Mouse (Mus musculus) heart, embryonic 16.5 days (tissue): ENCODE measurements around the gene Arid3c. TPM values are rescaled to one million over a fixed set of nuclear protein-coding genes. Genes with fewer than 3 reads are reported as not detected.
A peak's percentile ranks its signal among the peaks of the same experiment; 100 is the strongest.

ENCODE experiments used
- ATAC-seq: fragments of 200-750 bp; cut with Nextera tagmentation; replicated peaks from 2 replicates; pipeline ENCODE4 v1.8.0; 2017; ENCODE audit warnings: moderate number of reproducible peaks; ENCODE audit not compliant: insufficient read depth, low FRiP score; ENCODE audit errors: extremely low read depth
- H3K27ac ChIP-seq: fragments of 300-500 bp; sonication (generic); 2 replicates; pipeline ENCODE4 v1.5.1; 2014; ENCODE audit warnings: mild to moderate bottlenecking, low read length, control low read depth, moderate library complexity
- H3K27me3 ChIP-seq: fragments of 300-500 bp; sonication (generic); 2 replicates; pipeline ENCODE4 v1.6.1; 2014; ENCODE audit warnings: low read length, mixed read lengths; ENCODE audit not compliant: control insufficient read depth, insufficient read depth
- H3K36me3 ChIP-seq: fragments of 300-500 bp; sonication (generic); 2 replicates; pipeline ENCODE4 v1.6.1; 2014; ENCODE audit not compliant: control insufficient read depth, insufficient read depth
- H3K4me1 ChIP-seq: fragments of 300-500 bp; sonication (generic); 2 replicates; pipeline ENCODE4 v1.6.1; 2014; ENCODE audit warnings: low read length, mixed read lengths; ENCODE audit not compliant: control insufficient read depth, insufficient read depth
- H3K4me2 ChIP-seq: fragments of 300-500 bp; sonication (generic); 2 replicates; pipeline ENCODE4 v1.6.1; 2014; ENCODE audit warnings: low read depth, mild to moderate bottlenecking, control low read depth, low read length
- H3K4me3 ChIP-seq: fragments of 300-500 bp; sonication (generic); 2 replicates; pipeline ENCODE4 v1.5.1; 2014; ENCODE audit warnings: mild to moderate bottlenecking, control low read depth, low read length
- H3K9ac ChIP-seq: fragments of 300-500 bp; sonication (generic); 2 replicates; pipeline ENCODE4 v1.6.1; 2014; ENCODE audit warnings: low read length, control low read depth
- H3K9me3 ChIP-seq: fragments of 300-500 bp; sonication (generic); replicated peaks from 2 replicates; pipeline ENCODE4 v1.6.1; 2016; ENCODE audit warnings: low read length; ENCODE audit not compliant: control insufficient read depth
- WGBS: fragments of 180-500 bp; shearing (Covaris S2); extraction: QIAGEN DNeasy Blood & Tissue Kit; methylation state at CpG from one replicate; pipeline ENCODE4 v1.1.7; 2014; 5-methylcytosine and 5-hydroxymethylcytosine counted together
- polyA plus RNA-seq: library from polyadenylated mRNA; unstranded; fragments of >200 nt; fragmentation: Nextera tagmentation; extraction: Ambion mirVana; gene quantifications from 2 replicates; pipeline ENCODE4 v1.2.1, GENCODE M21; 2015

The Arid3c gene
- polyA plus RNA-seq, 1 experiment from 2014 or later = not detected

- Histone ChIP-seq H3K9me3 (no peaks in the 10 kb centered on the region), H3K9ac (peak overlapping the region; percentile 26; the same call in 1 of the 2 replicates), H3K4me3 (no peak overlapping the region), H3K27ac (no peak overlapping the region), H3K27me3 (peaks cover 4% of the 10 kb centered on the region), H3K36me3 (no peaks in the 10 kb centered on the region), H3K4me2 (no peak overlapping the region), H3K4me1 (peaks cover 27% of the 10 kb centered on the region)
- no peak for ATAC-seq
- 44% methylated on average over 1 of the region's 2 CpGs for WGBS
Observed at GRCm38 (mm10) chr4:41679291-41679690, 51.7 kb downstream of the Arid3c start.

GRCm38 (mm10) chr4:41678863-41679262 lies 52.1 kb downstream of the Arid3c start:
- H3K9me3 ChIP-seq = no peaks in the 10 kb centered on the region
- H3K36me3 ChIP-seq = no peaks in the 10 kb centered on the region
- H3K4me1 ChIP-seq = peaks cover 27% of the 10 kb centered on the region
- H3K4me3 ChIP-seq = no peak overlapping the region
- 44% methylated on average over 6 of the region's 6 CpGs for WGBS
- H3K9ac ChIP-seq = 0 out of 2 replicates have a peak overlapping the region, but pooled peaks have one; percentile 26
- no peak overlapping the region for H3K4me2 ChIP-seq
- H3K27me3 ChIP-seq = peaks cover 6% of the 10 kb centered on the region
- no peak for ATAC-seq
- no peak overlapping the region for H3K27ac ChIP-seq

- Histone ChIP-seq H3K27ac (no peak overlapping the region), H3K9ac (no peak overlapping the region), H3K9me3 (no peaks in the 10 kb centered on the region), H3K4me3 (no peak overlapping the region), H3K36me3 (no peaks in the 10 kb centered on the region), H3K4me1 (peaks cover 26% of the 10 kb centered on the region), H3K27me3 (peaks cover 8% of the 10 kb centered on the region), H3K4me2 (0 out of 2 replicates have a peak overlapping the region, but pooled peaks have one; percentile 5)
- 41% methylated on average over 13 of the region's 13 CpGs for WGBS
- ATAC-seq = peak; percentile 61
Observed at GRCm38 (mm10) chr4:41677006-41677629, 53.8 kb downstream of the Arid3c start.

GRCm38 (mm10) chr4:41676248-41677005 lies 54.5 kb downstream of the Arid3c start:
- Histone ChIP-seq H3K27me3 (peaks cover 11% of the 10 kb centered on the region; the same call in 1 of the 2 replicates), H3K36me3 (no peaks in the 10 kb centered on the region), H3K4me2 (peak overlapping the region; percentile 6; the same call in 1 of the 2 replicates), H3K27ac (peak overlapping the region; percentile 28), H3K4me1 (peaks cover 26% of the 10 kb centered on the region), H3K9me3 (no peaks in the 10 kb centered on the region), H3K4me3 (no peak overlapping the region), H3K9ac (peak overlapping the region; percentile 47; the same call in 1 of the 2 replicates)
- ATAC-seq = no peak
- WGBS = 36% methylated on average over 17 of the region's 17 CpGs

Other genes starting within 250 kb of the Arid3c start
- 3.2 and 3.4 TPM in 2 replicates for gene AI464131, start 228.1 kb downstream of the Arid3c start, polyA plus RNA-seq
- gene 1110017D15Rik, start 213.8 kb downstream of the Arid3c start, polyA plus RNA-seq = 1.1 and 1.2 TPM in 2 replicates
- gene Fam219a, start 161.6 kb downstream of the Arid3c start, polyA plus RNA-seq = 1.5 and 2.4 TPM in 2 replicates
- gene Dnaic1, start 161.4 kb downstream of the Arid3c start, polyA plus RNA-seq = 2.6 and 3.6 TPM in 2 replicates
- gene Enho, start 90.8 kb downstream of the Arid3c start, polyA plus RNA-seq = 4.7 and 5.6 TPM in 2 replicates
- gene Cntfr, start 34.1 kb downstream of the Arid3c start, polyA plus RNA-seq = 1.5 and 2.0 TPM in 2 replicates
- 134 and 142 TPM in 2 replicates for gene Il11ra1, start 31.2 kb downstream of the Arid3c start, polyA plus RNA-seq
- gene Rpp25l, start 17.6 kb downstream of the Arid3c start, polyA plus RNA-seq = 46.1 and 48.4 TPM in 2 replicates
- gene Dctn3, start 8.0 kb downstream of the Arid3c start, polyA plus RNA-seq = 137 and 141 TPM in 2 replicates
- 60.6 and 69.8 TPM in 2 replicates for gene Galt, start 24.1 kb upstream of the Arid3c start, polyA plus RNA-seq
- gene Sigmar1, start 25.0 kb upstream of the Arid3c start, polyA plus RNA-seq = 60.5 and 61.7 TPM in 2 replicates
- 40.8 and 40.9 TPM in 2 replicates for gene Ccl27a, start 43.1 kb upstream of the Arid3c start, polyA plus RNA-seq
- 11.2 and 17.1 TPM in 2 replicates for gene Gm21541, start 172.5 kb upstream of the Arid3c start, polyA plus RNA-seq
- 1.9 and 2.4 TPM in 2 replicates for gene Gm20878, start 210.4 kb upstream of the Arid3c start, polyA plus RNA-seq
- 0.07 and 0.10 TPM in 2 replicates for gene Fam205a4, start 234.9 kb upstream of the Arid3c start, polyA plus RNA-seq